Mouse (Mus musculus): ENCODE results near the gene Edaradd.

- TF ChIP-seq CTCF (IDR thresholded peaks at IDR 0.05; ENCODE audit: low read depth, low read length), result no peak
- no peak for TF ChIP-seq EP300 (IDR thresholded peaks at IDR 0.05; ENCODE audit: insufficient read depth, low read depth, low read length)
Measured at GRCm38 (mm10) chr13:12440813-12441212, 79.4 kb downstream of the Edaradd start.

Data from ES-Bruce4 (cell line).